Mouse (Mus musculus): ENCODE results near the gene Adamtsl3. TPM values are rescaled to one million over a fixed set of nuclear protein-coding genes. Genes with fewer than 3 reads are reported as not detected.

The Adamtsl3 gene
- total RNA-seq, 2 experiments from 2014 or later, result 11.1 to 12.3 TPM

DNA sequence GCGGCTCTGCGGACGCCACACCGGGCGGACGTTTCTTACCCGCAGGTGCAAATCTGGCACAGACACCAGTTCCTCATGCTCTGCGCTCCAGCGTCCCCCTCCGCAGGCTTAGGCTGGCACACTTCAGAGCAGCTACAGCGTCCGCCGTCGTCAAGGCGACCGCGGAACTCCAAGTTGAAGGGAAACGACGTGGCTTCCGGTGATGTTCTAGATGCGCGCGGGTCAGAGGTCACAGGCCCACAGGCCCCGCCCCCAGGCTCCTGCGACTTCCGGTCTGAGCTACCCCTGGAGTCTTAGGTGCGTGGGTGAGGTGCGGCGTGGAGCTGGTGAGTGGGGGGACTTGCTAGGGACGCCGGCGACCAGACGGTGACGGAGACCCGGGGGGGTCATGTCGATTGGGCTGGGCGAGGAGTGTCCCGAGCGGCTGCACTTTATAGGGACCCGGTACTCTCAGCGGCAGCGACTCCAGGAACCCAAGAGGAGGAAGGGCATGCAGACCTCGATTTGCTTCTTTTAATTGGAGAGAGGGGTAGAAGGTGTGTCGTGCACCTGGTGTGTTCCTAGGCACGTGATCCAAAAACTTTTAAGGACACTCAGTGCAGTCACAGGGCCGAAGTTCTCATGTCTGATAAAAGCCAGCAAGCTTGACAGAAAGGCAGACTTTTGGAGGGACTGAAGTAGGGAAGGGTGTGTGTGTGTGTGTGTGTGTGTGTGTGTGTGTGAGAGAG, 313.0 kb downstream of the Adamtsl3 start, which contains the start of the genes Saxo2 and Efl1:
TSS of gene Saxo2 (minus strand) at position 176 of the 728 bp plus-strand sequence.
TSS of gene Efl1 (plus strand) at position 262 of the 728 bp plus-strand sequence.
- DNase-seq, result peak; percentile 94

DNA sequence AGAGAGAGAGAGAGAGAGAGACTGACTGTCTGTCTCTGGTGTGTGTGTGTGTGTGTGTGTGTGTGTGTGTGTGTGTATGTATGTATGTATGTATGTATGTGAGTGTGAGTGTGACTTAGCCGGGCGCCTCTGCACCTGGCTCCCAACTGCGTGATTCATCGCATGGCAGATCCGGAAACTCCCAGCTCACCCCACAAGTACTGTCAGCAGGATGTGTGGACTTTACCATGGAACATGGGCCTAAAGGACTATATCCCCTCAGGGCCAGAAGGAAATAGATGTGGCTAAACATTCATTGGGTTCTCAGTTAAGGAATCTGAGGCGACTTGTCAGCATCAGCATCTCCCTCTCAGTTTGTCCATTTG, 313.6 kb downstream of the Adamtsl3 start:
- DNase-seq, result no peak

Other genes starting within 250 kb of the Adamtsl3 start
- gene Sh3gl3, start 161.9 kb upstream of the Adamtsl3 start, total RNA-seq (2021), result 1 to 10 TPM; 3.2 to 3.8 TPM